Mouse (Mus musculus) 3T3-L1 (cell line): ENCODE results near the gene Dgkd.
A peak's percentile ranks its signal among the peaks of the same experiment; 100 is the strongest.

Source experiments
- DNase-seq: peaks from one replicate; pipeline ENCODE4 v3.0.0-alpha.2; 2015; ENCODE audit warnings: low read depth, low spot score

Dgkd gene

GRCm38 (mm10) chr1:87935095-87935494 is 82.0 kb downstream of the Dgkd start:
- DNase-seq, result peak; percentile 53

- DNase-seq, result peak; percentile 67
Observed at GRCm38 (mm10) chr1:87935546-87935945, 82.5 kb downstream of the Dgkd start.

DNA sequence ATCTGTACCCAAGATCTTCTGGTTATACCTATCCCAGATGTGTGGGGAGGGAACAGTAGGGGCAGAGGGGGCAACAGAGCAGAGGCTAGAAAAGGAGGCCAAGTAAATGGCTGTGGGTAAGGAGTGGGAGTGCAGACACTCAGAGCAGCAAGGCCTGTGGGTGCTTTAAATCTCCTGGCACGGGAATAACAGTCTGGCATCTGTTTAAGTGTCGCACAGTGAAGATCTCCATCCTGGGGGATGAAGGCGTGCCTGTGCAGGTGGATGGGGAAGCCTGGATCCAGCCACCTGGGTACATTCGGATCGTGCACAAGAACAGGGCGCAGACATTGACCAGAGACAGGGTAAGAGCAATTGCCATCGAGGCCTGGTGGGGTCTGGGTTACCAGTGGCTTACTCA is 83.0 kb downstream of the Dgkd start:
- no peak for DNase-seq

- peak; percentile 62 for DNase-seq
Observed at GRCm38 (mm10) chr1:87936516-87936915, 83.4 kb downstream of the Dgkd start.

- no peak for DNase-seq
Observed at GRCm38 (mm10) chr1:87941765-87942164, 88.7 kb downstream of the Dgkd start.

DNA sequence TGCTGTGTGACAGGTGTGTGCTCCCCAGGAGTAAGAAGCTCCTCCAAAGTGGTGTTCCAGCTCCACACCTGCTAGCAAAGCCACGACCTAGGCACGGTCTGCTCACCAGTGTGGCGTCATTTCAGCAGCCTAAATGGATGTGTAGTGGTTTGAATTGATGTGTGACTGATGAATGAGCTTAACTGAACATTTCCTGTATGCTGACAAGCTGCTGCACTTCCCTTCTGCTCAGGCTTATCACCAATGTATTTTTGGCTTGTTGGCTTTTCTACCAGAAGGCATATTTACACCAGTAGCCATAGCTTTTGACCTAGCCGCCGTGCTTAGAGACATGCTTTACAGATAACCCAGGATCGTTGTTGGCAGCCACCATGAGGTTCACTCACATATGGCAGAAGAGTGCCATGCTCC is 94.6 kb downstream of the Dgkd start:
- no peak for DNase-seq

GRCm38 (mm10) chr1:87951641-87952040 is 98.6 kb downstream of the Dgkd start:
- no peak for DNase-seq

GRCm38 (mm10) chr1:87953073-87953472 is 100.0 kb downstream of the Dgkd start:
- DNase-seq, result no peak

- no peak for DNase-seq
Observed at GRCm38 (mm10) chr1:87958931-87959330, 105.8 kb downstream of the Dgkd start.

- no peak for DNase-seq
Observed at GRCm38 (mm10) chr1:87959532-87959931, 106.4 kb downstream of the Dgkd start.

GRCm38 (mm10) chr1:87959998-87960431 is 106.9 kb downstream of the Dgkd start:
- DNase-seq, result peak; percentile 25

DNA sequence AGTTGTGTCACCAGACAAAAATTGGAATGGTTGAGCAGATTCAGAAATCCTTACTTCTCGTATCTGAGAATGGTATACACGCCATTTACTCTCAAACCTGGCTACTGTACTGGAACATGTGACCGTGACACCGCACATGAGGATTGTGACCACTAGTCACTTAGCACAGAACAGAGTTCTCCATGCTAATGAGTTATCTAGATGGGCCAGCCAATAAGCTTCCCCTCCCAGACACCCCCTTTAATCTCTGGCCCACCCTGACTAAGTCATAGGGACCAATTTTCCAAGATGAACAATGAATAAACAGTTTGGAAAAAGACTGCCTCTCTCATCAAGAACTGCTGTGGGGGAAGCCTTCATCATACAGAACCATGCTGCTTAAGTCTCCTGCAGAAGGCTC is 107.7 kb downstream of the Dgkd start:
- DNase-seq, result no peak

- no peak for DNase-seq
Observed at GRCm38 (mm10) chr1:87961459-87962167, 108.5 kb downstream of the Dgkd start.

DNA sequence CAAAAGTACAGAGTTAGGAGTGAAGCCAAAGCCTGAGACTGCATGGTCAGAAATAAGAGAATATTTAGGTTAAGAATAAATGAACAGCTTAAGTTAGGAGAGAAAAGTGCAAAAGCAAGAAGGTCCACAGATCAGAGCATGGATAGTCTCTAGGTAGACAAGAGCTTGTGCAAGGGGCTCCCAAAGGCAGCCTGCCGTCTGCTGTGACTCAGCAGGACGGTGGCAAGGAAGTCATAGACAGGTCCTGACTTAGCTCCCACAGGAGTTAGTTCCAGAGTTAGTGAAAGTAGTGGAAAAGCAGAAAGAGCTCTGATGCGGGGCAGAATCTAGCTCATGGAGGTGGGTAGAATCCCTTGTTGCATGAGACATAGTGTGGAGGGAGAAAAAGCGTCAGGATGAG is 117.3 kb downstream of the Dgkd start:
- no peak for DNase-seq

DNA sequence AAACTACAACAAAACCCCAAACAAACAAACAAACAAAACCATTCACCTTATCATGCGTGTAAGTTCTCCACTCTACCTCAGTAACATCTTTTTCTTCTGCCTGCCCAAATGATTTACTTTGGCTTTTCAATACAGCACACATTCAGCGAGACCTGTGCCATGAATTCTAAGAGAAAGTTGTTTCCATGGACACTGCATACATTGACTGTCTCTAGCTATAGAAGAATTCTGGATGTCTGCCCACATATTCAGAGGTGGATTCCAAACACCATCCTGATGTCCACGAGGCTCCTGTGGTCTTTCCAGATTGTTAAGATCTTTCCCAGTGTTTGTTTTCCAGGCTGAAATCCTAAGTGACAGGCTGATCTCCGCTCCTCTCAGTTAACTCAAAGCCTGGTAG is 129.2 kb downstream of the Dgkd start:
- no peak for DNase-seq

DNA sequence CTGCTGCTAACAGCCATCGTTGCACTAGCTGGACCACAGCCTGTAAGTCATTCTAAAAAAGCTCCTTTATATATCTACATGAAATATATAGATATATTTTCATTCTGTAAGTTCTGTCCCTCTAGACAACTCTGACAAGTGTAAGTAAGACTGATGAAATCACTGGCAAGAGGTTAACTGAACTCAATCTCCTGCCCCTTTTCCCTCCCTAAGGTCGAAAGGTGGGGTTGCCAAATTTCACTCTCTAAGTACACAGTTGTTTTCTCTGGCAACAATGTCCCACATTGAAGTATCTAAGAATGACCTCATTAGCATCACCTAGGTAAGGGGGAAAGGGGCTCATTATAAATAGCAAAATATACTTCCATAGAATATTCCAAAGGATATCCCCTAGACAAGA is 139.6 kb downstream of the Dgkd start:
- no peak for DNase-seq
